Mouse (Mus musculus) macrophage (primary cell): ENCODE results near the gene Snapc3. TPM values are rescaled to one million over a fixed set of nuclear protein-coding genes. Genes with fewer than 3 reads are reported as not detected.
A peak's percentile ranks its signal among the peaks of the same experiment; 100 is the strongest.

Experiments
- H3K27ac ChIP-seq: fragments of 350-480 bp; formaldehyde crosslinking; 2 replicates; pipeline ENCODE4 v1.9.0; 2021
- H3K36me3 ChIP-seq: fragments of 350-480 bp; formaldehyde crosslinking; 2 replicates; pipeline ENCODE4 v1.9.0; 2021; ENCODE audit errors: inconsistent target
- H3K4me3 ChIP-seq: fragments of 350-480 bp; formaldehyde crosslinking; 2 replicates; pipeline ENCODE4 v1.9.0; 2021; ENCODE audit errors: inconsistent target
- H3K79me2 ChIP-seq: fragments of 350-480 bp; formaldehyde crosslinking; 2 replicates; pipeline ENCODE4 v1.9.0; 2021; ENCODE audit errors: inconsistent target
- WGBS: methylation state at CpG from one replicate; pipeline ENCODE4 v1.1.7; 2026; ENCODE audit warnings: inconsistent platforms; ENCODE audit not compliant: missing documents; 5-methylcytosine and 5-hydroxymethylcytosine counted together
- polyA plus RNA-seq: library from polyadenylated mRNA; stranded (reverse); fragments of 250-400 nt; gene quantifications from 3 replicates; pipeline ENCODE4 v1.2.4, GENCODE M21; 2018; ENCODE audit warnings: inconsistent platforms

Gene Snapc3
- polyA plus RNA-seq, 1 experiment from 2014 or later = 7.1 TPM

GRCm38 (mm10) chr4:83400691-83401595 is 16.6 kb upstream of the Snapc3 start:
- no peak overlapping the region for H3K27ac ChIP-seq
- H3K36me3 ChIP-seq = no peaks in the 10 kb centered on the region
- no peaks in the 10 kb centered on the region for H3K79me2 ChIP-seq
- 85% methylated on average over 7 of the region's 7 CpGs for WGBS
- no peak overlapping the region for H3K4me3 ChIP-seq

- H3K36me3 ChIP-seq = no peaks in the 10 kb centered on the region
- H3K79me2 ChIP-seq = no peaks in the 10 kb centered on the region
- H3K27ac ChIP-seq = no peak overlapping the region
- no peak overlapping the region for H3K4me3 ChIP-seq
Observed at GRCm38 (mm10) chr4:83401712-83402111, 15.8 kb upstream of the Snapc3 start.

GRCm38 (mm10) chr4:83407688-83408087 is 9.8 kb upstream of the Snapc3 start:
- WGBS = 15% methylated on average over 6 of the region's 6 CpGs
- no peak overlapping the region for H3K27ac ChIP-seq
- no peaks in the 10 kb centered on the region for H3K36me3 ChIP-seq
- H3K4me3 ChIP-seq = no peak overlapping the region
- H3K79me2 ChIP-seq = no peaks in the 10 kb centered on the region

DNA sequence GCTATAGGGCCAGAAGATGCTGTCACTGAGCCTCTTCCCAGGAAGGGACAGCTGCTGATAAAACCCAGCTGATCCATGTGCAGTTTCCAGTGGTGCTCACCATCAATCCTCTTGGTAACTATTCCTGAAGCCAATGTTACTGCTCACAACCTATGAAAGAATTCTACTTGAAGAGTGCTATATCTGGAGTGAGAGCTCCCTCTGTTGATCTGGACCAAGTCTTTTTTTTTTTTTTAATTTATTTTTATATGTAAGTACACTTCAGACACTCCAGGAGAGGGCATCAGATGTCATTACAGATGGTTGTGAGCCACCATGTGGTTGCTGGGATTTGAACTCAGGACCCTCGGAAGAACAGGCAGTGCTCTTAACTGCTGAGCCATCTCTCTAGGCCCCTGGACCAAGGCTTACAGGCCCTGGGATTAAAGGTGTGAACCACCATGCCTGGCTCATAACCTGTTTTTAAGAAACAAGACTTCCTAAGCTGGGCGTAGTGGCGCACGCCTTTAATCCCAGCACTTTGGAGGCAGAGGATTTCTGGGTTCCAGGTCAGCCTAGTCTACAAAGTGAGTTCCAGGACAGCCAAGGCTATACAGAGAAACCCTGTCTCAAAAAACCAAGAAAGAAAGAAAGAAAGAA is 7.5 kb upstream of the Snapc3 start:
- Histone ChIP-seq H3K36me3 (no peaks in the 10 kb centered on the region), H3K79me2 (no peaks in the 10 kb centered on the region), H3K4me3 (no peak overlapping the region), H3K27ac (no peak overlapping the region)
- 95% methylated on average over 4 of the region's 4 CpGs for WGBS

DNA sequence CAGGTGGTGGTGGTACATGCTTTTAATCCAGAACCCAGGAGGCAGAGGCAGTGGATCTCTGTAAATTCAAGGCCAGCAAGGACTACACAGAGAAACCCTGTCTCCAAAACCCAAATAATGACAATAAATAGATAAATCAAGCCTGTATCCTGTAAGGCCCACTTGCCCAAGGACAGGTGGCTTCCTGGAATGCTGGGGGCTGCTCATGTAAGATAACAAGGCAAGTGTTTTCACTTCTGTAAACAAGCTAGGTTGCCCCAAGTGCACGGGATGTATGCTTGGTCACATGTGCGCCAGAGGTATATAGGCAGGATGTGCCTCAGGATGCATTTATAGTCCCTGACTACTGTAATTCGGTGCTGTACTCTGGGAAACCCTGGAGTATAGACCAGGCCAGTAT is 5.5 kb upstream of the Snapc3 start:
- WGBS = 64% methylated on average over 3 of the region's 3 CpGs
- H3K27ac ChIP-seq = no peak overlapping the region
- no peak overlapping the region for H3K4me3 ChIP-seq
- H3K79me2 ChIP-seq = no peaks in the 10 kb centered on the region
- no peaks in the 10 kb centered on the region for H3K36me3 ChIP-seq

- WGBS = 97% methylated on average over 5 of the region's 5 CpGs
- no peak overlapping the region for H3K27ac ChIP-seq
- no peak overlapping the region for H3K4me3 ChIP-seq
- no peaks in the 10 kb centered on the region for H3K36me3 ChIP-seq
- H3K79me2 ChIP-seq = peaks cover 18% of the 10 kb centered on the region
Observed at GRCm38 (mm10) chr4:83414241-83414824, 3.2 kb upstream of the Snapc3 start.

- peak overlapping the region; percentile 89 for H3K4me3 ChIP-seq
- H3K27ac ChIP-seq = no peak overlapping the region
- peaks cover 43% of the 10 kb centered on the region for H3K79me2 ChIP-seq
- WGBS = 0% methylated on average over 26 of the region's 30 CpGs
- H3K36me3 ChIP-seq = no peaks in the 10 kb centered on the region
Observed at GRCm38 (mm10) chr4:83417820-83418186, 279 bp downstream of the Snapc3 start.

- 94% methylated on average over 2 of the region's 2 CpGs for WGBS
- no peak overlapping the region for H3K27ac ChIP-seq
- peak overlapping the region; percentile 89 for H3K4me3 ChIP-seq
- H3K36me3 ChIP-seq = peaks cover 8% of the 10 kb centered on the region; the same call in 1 of the 2 replicates
- peaks cover 53% of the 10 kb centered on the region for H3K79me2 ChIP-seq
Observed at GRCm38 (mm10) chr4:83418781-83419180, 1.3 kb downstream of the Snapc3 start.

DNA sequence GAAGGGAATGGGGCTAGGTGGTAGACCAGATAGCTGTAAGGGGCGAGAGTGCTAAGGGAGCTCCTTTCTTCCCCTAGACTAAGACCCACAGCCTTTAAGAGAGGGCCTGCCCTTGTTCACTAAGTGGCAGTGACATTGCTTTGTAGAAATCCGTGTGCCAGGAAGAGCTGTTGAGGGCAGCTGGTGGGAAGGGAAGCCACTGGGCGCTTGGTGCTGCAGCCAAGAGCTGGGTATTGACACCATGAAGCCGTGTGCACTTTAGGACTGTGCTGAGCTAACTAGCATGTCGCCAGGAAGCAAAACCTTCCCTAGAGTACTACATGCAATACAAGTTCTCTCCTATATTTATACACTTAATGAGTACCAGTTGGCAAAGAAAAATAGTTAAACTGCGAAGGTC is 6.1 kb downstream of the Snapc3 start:
- peaks cover 24% of the 10 kb centered on the region; the same call in 1 of the 2 replicates for H3K36me3 ChIP-seq

GRCm38 (mm10) chr4:83425119-83425518 is 7.6 kb downstream of the Snapc3 start:
- Histone ChIP-seq H3K4me3 (no peak overlapping the region), H3K27ac (no peak overlapping the region), H3K36me3 (peaks cover 32% of the 10 kb centered on the region; the same call in 1 of the 2 replicates), H3K79me2 (peaks cover 67% of the 10 kb centered on the region; the same call in 1 of the 2 replicates)
- WGBS = 95% methylated on average over 4 of the region's 4 CpGs

More for the DNA sequence above, 6.1 kb downstream of the Snapc3 start:
- Histone ChIP-seq H3K4me3 (no peak overlapping the region), H3K27ac (no peak overlapping the region), H3K79me2 (peaks cover 76% of the 10 kb centered on the region)
- 94% methylated on average over 6 of the region's 6 CpGs for WGBS

DNA sequence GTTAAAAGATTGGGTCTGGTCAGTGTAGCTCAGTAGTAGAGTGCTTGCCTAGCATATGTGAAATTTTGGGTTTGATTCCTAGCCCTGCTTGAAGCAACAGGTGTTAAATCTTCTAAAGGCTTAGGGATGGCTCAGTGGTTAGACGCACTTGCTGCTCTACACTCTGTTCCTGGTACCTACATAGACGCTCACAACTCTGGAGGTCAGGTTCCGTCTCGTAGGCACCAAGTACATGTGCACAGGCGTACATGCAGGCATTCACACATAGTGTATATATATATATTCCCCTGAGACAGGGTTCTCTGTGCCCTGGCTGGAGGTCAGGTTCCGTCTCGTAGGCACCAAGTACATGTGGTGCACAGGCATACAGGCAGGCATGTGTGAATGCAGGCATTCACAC is 9.6 kb downstream of the Snapc3 start:
- Histone ChIP-seq H3K27ac (no peak overlapping the region), H3K36me3 (peaks cover 32% of the 10 kb centered on the region; the same call in 1 of the 2 replicates), H3K79me2 (peaks cover 76% of the 10 kb centered on the region; the same call in 1 of the 2 replicates), H3K4me3 (no peak overlapping the region)
- WGBS = 99% methylated on average over 7 of the region's 7 CpGs

- H3K36me3 ChIP-seq = peaks cover 32% of the 10 kb centered on the region; the same call in 1 of the 2 replicates
- peaks cover 74% of the 10 kb centered on the region; the same call in 1 of the 2 replicates for H3K79me2 ChIP-seq
- H3K4me3 ChIP-seq = no peak overlapping the region
- no peak overlapping the region for H3K27ac ChIP-seq
- WGBS = 97% methylated on average over 8 of the region's 8 CpGs
Observed at GRCm38 (mm10) chr4:83427696-83428095, 10.2 kb downstream of the Snapc3 start.

- H3K27ac ChIP-seq = no peak overlapping the region
- H3K4me3 ChIP-seq = no peak overlapping the region
- peaks cover 23% of the 10 kb centered on the region; the same call in 1 of the 2 replicates for H3K36me3 ChIP-seq
- 85% methylated on average over 4 of the region's 4 CpGs for WGBS
- H3K79me2 ChIP-seq = peaks cover 62% of the 10 kb centered on the region; the same call in 1 of the 2 replicates
Observed at GRCm38 (mm10) chr4:83428845-83429244, 11.3 kb downstream of the Snapc3 start.

GRCm38 (mm10) chr4:83431950-83432349 is 14.4 kb downstream of the Snapc3 start:
- Histone ChIP-seq H3K4me3 (no peak overlapping the region), H3K79me2 (peaks cover 33% of the 10 kb centered on the region; the same call in 1 of the 2 replicates), H3K27ac (no peak overlapping the region), H3K36me3 (peaks cover 35% of the 10 kb centered on the region)
- WGBS = 86% methylated on average over 7 of the region's 7 CpGs
